Mouse (Mus musculus): ENCODE results near the gene Cth. TPM values are rescaled to one million over a fixed set of nuclear protein-coding genes. Genes with fewer than 3 reads are reported as not detected.

The Cth gene
- total RNA-seq, 1 experiment from 2014 or later = not detected

GRCm38 (mm10) chr3:157916336-157916735 is 8.5 kb downstream of the Cth start:
- no peak for ATAC-seq (replicated peaks; ENCODE audit: low read depth, poor library complexity, severe bottlenecking)

GRCm38 (mm10) chr3:157912155-157912554 is 12.7 kb downstream of the Cth start:
- no peak for ATAC-seq (replicated peaks; ENCODE audit: low read depth, poor library complexity, severe bottlenecking)

- no peak for ATAC-seq (replicated peaks; ENCODE audit: low read depth, poor library complexity, severe bottlenecking)
Measured at GRCm38 (mm10) chr3:157910262-157910661, 14.6 kb downstream of the Cth start.

- ATAC-seq (replicated peaks; ENCODE audit: low read depth, poor library complexity, severe bottlenecking) = no peak
Measured at GRCm38 (mm10) chr3:157908166-157908565, 16.7 kb downstream of the Cth start.

- ATAC-seq (replicated peaks; ENCODE audit: low read depth, poor library complexity, severe bottlenecking) = no peak
Measured at GRCm38 (mm10) chr3:157901721-157902120, 23.2 kb downstream of the Cth start.

GRCm38 (mm10) chr3:157899986-157900385 is 24.9 kb downstream of the Cth start:
- no peak for ATAC-seq (replicated peaks; ENCODE audit: low read depth, poor library complexity, severe bottlenecking)

- ATAC-seq (replicated peaks; ENCODE audit: low read depth, poor library complexity, severe bottlenecking) = no peak
Measured at GRCm38 (mm10) chr3:157897645-157898044, 27.2 kb downstream of the Cth start.

- no peak for ATAC-seq (replicated peaks; ENCODE audit: low read depth, poor library complexity, severe bottlenecking)
Measured at GRCm38 (mm10) chr3:157891819-157892218, 33.1 kb downstream of the Cth start.

GRCm38 (mm10) chr3:157884081-157884643 is 40.7 kb downstream of the Cth start:
- no peak for ATAC-seq (replicated peaks; ENCODE audit: low read depth, poor library complexity, severe bottlenecking)

GRCm38 (mm10) chr3:157883085-157883484 is 41.8 kb downstream of the Cth start:
- no peak for ATAC-seq (replicated peaks; ENCODE audit: low read depth, poor library complexity, severe bottlenecking)

- no peak for ATAC-seq (replicated peaks; ENCODE audit: low read depth, poor library complexity, severe bottlenecking)
Measured at GRCm38 (mm10) chr3:157881992-157882391, 42.9 kb downstream of the Cth start.

GRCm38 (mm10) chr3:157880983-157881382 is 43.9 kb downstream of the Cth start:
- ATAC-seq (replicated peaks; ENCODE audit: low read depth, poor library complexity, severe bottlenecking) = no peak

- no peak for ATAC-seq (replicated peaks; ENCODE audit: low read depth, poor library complexity, severe bottlenecking)
Measured at GRCm38 (mm10) chr3:157877847-157878246, 47.0 kb downstream of the Cth start.

GRCm38 (mm10) chr3:157876439-157877156 is 48.3 kb downstream of the Cth start:
- ATAC-seq (replicated peaks; ENCODE audit: low read depth, poor library complexity, severe bottlenecking) = peak; percentile 95

- no peak for ATAC-seq (replicated peaks; ENCODE audit: low read depth, poor library complexity, severe bottlenecking)
Measured at GRCm38 (mm10) chr3:157872897-157873296, 52.0 kb downstream of the Cth start.

GRCm38 (mm10) chr3:157867836-157868235 is 57.0 kb downstream of the Cth start:
- ATAC-seq (replicated peaks; ENCODE audit: low read depth, poor library complexity, severe bottlenecking) = no peak

GRCm38 (mm10) chr3:157866251-157866650 is 58.6 kb downstream of the Cth start:
- ATAC-seq (replicated peaks; ENCODE audit: low read depth, poor library complexity, severe bottlenecking) = no peak

GRCm38 (mm10) chr3:157865848-157866247 is 59.0 kb downstream of the Cth start:
- no peak for ATAC-seq (replicated peaks; ENCODE audit: low read depth, poor library complexity, severe bottlenecking)

GRCm38 (mm10) chr3:157865431-157865830 is 59.4 kb downstream of the Cth start:
- ATAC-seq (replicated peaks; ENCODE audit: low read depth, poor library complexity, severe bottlenecking) = no peak

GRCm38 (mm10) chr3:157852806-157853205 is 72.1 kb downstream of the Cth start:
- ATAC-seq (replicated peaks; ENCODE audit: low read depth, poor library complexity, severe bottlenecking) = no peak

- ATAC-seq (replicated peaks; ENCODE audit: low read depth, poor library complexity, severe bottlenecking) = no peak
Measured at GRCm38 (mm10) chr3:157848503-157848902, 76.4 kb downstream of the Cth start.

Measured in common myeloid progenitor, adult 5-6 weeks (primary cell).